Mouse (Mus musculus): ENCODE data around the gene Snx18. TPM values are rescaled to one million over a fixed set of nuclear protein-coding genes. Genes with fewer than 3 reads are reported as not detected.

Gene Snx18
- polyA plus RNA-seq (2016; fragmentation: Nextera tagmentation; extraction: Ambion mirVana), result 29.6 and 31.6 TPM in 2 replicates

- Histone ChIP-seq H3K36me3 (no peaks in the 10 kb centered on the region), H3K9me3 (replicated peaks) (no peaks in the 10 kb centered on the region), H3K4me3 (peak within 1 kb of the TSS; percentile 80), H3K4me1 (replicated peaks) (peaks cover 34% of the 10 kb centered on the region), H3K9ac (peak within 1 kb of the TSS; percentile 91), H3K4me2 (peak within 1 kb of the TSS; percentile 80), H3K27ac (ENCODE audit: poor library complexity, severe bottlenecking) (peak within 1 kb of the TSS; percentile 82), H3K27me3 (replicated peaks) (no peaks in the 10 kb centered on the region)
- peak; percentile 90 for ATAC-seq (ENCODE audit: insufficient number of reproducible peaks, low FRiP score)
- under 1% methylated on average over 107 of the region's 119 CpGs for WGBS
Observed at GRCm38 (mm10) chr13:113617891-113618823, at the start of gene Snx18. Gene Snx18 (minus strand): TSS chr13:113618564.

GRCm38 (mm10) chr13:113663883-113664282 is 45.5 kb upstream of the Snx18 start:
- peak overlapping the region; percentile 59 for H3K4me2 ChIP-seq
- H3K9ac ChIP-seq, result peak overlapping the region; percentile 81
- H3K27me3 ChIP-seq (replicated peaks), result peaks cover 4% of the 10 kb centered on the region; the same call in 1 of the 2 replicates
- ATAC-seq (ENCODE audit: insufficient number of reproducible peaks, low FRiP score), result no peak
- no peaks in the 10 kb centered on the region for H3K9me3 ChIP-seq (replicated peaks)
- peak overlapping the region; percentile 99 for H3K27ac ChIP-seq (ENCODE audit: poor library complexity, severe bottlenecking)
- H3K4me1 ChIP-seq (replicated peaks), result peaks cover 21% of the 10 kb centered on the region
- H3K36me3 ChIP-seq, result no peaks in the 10 kb centered on the region
- H3K4me3 ChIP-seq, result peak overlapping the region; percentile 56
- 63% methylated on average over 7 of the region's 7 CpGs for WGBS

DNA sequence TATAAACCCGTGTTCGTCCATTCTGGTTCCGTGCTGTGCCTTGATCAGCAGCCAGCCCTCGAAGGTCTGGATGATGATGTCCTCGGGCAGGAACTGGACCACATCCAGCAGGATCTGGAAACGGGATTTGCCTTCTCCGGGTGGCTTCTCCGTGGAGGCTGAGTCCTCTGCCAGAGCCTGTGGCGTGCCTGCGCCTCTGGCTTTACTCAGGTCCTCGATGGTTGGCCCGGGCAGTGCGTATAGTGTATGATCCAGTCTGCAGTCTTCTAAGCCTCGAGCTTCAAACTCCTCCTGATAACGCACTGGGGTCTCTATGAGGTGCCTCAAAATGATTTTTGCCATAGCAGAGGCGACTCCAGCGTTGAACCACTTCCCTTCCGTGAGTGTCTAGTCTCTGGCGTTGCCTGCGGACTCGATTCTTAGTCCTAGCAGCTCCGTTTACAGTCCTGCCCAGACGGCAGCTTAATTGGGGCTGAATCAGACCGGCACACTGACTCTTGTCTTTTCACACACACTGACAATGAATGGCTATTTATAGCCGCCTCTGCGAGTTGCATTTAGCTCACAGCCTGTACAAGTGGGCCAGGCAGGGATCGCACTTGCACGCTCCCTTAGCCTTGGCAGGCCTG is 44.9 kb upstream of the Snx18 start, which contains the start of gene Hspb3:
Gene Hspb3, minus strand, starts transcription at position 526 of the 629 bp plus-strand sequence.
- peak within 1 kb of the TSS; percentile 81 for H3K9ac ChIP-seq
- no peaks in the 10 kb centered on the region for H3K9me3 ChIP-seq (replicated peaks)
- no peaks in the 10 kb centered on the region for H3K27me3 ChIP-seq (replicated peaks)
- H3K36me3 ChIP-seq, result no peaks in the 10 kb centered on the region
- peaks cover 21% of the 10 kb centered on the region for H3K4me1 ChIP-seq (replicated peaks)
- peak; percentile 81 for ATAC-seq (ENCODE audit: insufficient number of reproducible peaks, low FRiP score)
- peak within 1 kb of the TSS; percentile 59 for H3K4me2 ChIP-seq
- H3K4me3 ChIP-seq, result peak within 1 kb of the TSS; percentile 56
- 36% methylated on average over 28 of the region's 28 CpGs for WGBS
- H3K27ac ChIP-seq (ENCODE audit: poor library complexity, severe bottlenecking), result peak within 1 kb of the TSS; percentile 99

- peak overlapping the region; percentile 56 for H3K4me3 ChIP-seq
- H3K4me2 ChIP-seq, result peak overlapping the region; percentile 73
- peak; percentile 62 for ATAC-seq (ENCODE audit: insufficient number of reproducible peaks, low FRiP score)
- peaks cover 28% of the 10 kb centered on the region for H3K4me1 ChIP-seq (replicated peaks)
- no peaks in the 10 kb centered on the region for H3K27me3 ChIP-seq (replicated peaks)
- H3K9me3 ChIP-seq (replicated peaks), result no peaks in the 10 kb centered on the region
- peak overlapping the region; percentile 99 for H3K27ac ChIP-seq (ENCODE audit: poor library complexity, severe bottlenecking)
- H3K9ac ChIP-seq, result peak overlapping the region; percentile 81
- WGBS, result 34% methylated on average over 7 of the region's 7 CpGs
- H3K36me3 ChIP-seq, result no peaks in the 10 kb centered on the region
Observed at GRCm38 (mm10) chr13:113661826-113662271, 43.5 kb upstream of the Snx18 start.

DNA sequence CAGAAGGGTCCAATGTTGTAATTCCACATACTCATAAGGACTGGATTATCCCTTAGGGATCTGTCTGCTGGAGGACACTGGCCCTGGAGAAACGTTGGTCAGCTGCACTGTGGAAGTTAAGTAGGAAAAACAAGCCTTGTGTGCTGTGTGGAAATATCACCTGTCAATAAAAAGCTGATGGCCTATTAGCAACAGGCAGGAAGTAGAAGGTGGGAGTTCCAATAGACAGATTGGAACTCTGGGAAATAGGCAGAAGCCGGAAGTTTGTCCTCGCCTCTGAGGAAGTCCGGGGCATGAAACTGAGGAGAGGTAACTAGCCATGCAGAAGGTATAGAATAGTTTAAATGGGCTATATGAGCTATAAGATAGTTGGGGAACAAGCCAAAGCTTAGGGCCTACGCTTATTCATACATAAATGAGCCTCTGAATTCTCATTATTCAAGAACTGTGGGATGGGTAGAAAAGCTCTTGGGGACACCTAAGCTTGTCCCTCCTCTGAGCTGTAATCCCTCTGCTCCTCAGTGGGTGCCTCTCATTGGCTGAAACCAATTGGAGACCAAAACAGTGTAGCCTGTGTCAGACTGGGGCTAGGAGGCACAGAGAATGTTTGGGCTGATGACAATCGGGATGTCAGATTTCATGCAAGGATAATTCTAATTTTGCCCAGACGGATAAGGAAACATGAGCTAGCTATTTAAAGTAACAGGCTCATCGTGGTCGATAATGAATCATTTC is 42.4 kb upstream of the Snx18 start:
- H3K9me3 ChIP-seq (replicated peaks), result 0 out of 2 replicates have a peak, but pooled peaks cover 2% of the 10 kb centered on the region
- H3K36me3 ChIP-seq, result 0 out of 2 replicates have a peak, but pooled peaks cover 1% of the 10 kb centered on the region
- peak overlapping the region; percentile 73 for H3K4me2 ChIP-seq
- H3K4me3 ChIP-seq, result peak overlapping the region; percentile 43
- peak overlapping the region; percentile 83 for H3K27ac ChIP-seq (ENCODE audit: poor library complexity, severe bottlenecking)
- peaks cover 31% of the 10 kb centered on the region for H3K4me1 ChIP-seq (replicated peaks)
- H3K9ac ChIP-seq, result peak overlapping the region; percentile 58; the same call in 1 of the 2 replicates
- H3K27me3 ChIP-seq (replicated peaks), result no peaks in the 10 kb centered on the region
- 59% methylated on average over 9 of the region's 9 CpGs for whole genome bisulfite sequencing
- ATAC-seq (ENCODE audit: insufficient number of reproducible peaks, low FRiP score), result no peak

GRCm38 (mm10) chr13:113657204-113657603 is 38.8 kb upstream of the Snx18 start:
- H3K27me3 ChIP-seq (replicated peaks), result no peaks in the 10 kb centered on the region
- 40% methylated on average over 7 of the region's 7 CpGs for WGBS
- ATAC-seq (ENCODE audit: insufficient number of reproducible peaks, low FRiP score), result no peak
- 0 out of 2 replicates have a peak overlapping the region, but pooled peaks have one; percentile 24 for H3K9ac ChIP-seq
- peak overlapping the region; percentile 58 for H3K4me2 ChIP-seq
- H3K36me3 ChIP-seq, result peaks cover 9% of the 10 kb centered on the region
- peak overlapping the region; percentile 84 for H3K27ac ChIP-seq (ENCODE audit: poor library complexity, severe bottlenecking)
- H3K9me3 ChIP-seq (replicated peaks), result 0 out of 2 replicates have a peak, but pooled peaks cover 3% of the 10 kb centered on the region
- H3K4me3 ChIP-seq, result peak overlapping the region; percentile 16
- peaks cover 24% of the 10 kb centered on the region for H3K4me1 ChIP-seq (replicated peaks)

- ATAC-seq (ENCODE audit: insufficient number of reproducible peaks, low FRiP score), result no peak
- 63% methylated on average over 4 of the region's 4 CpGs for WGBS
- Histone ChIP-seq H3K36me3 (peaks cover 9% of the 10 kb centered on the region), H3K4me2 (peak overlapping the region; percentile 58), H3K9me3 (replicated peaks) (0 out of 2 replicates have a peak, but pooled peaks cover 3% of the 10 kb centered on the region), H3K4me3 (no peak overlapping the region), H3K27me3 (replicated peaks) (no peaks in the 10 kb centered on the region), H3K4me1 (replicated peaks) (peaks cover 24% of the 10 kb centered on the region), H3K27ac (ENCODE audit: poor library complexity, severe bottlenecking) (peak overlapping the region; percentile 84), H3K9ac (no peak overlapping the region; the same call in 1 of the 2 replicates)
Observed at GRCm38 (mm10) chr13:113656639-113657038, 38.3 kb upstream of the Snx18 start.

DNA sequence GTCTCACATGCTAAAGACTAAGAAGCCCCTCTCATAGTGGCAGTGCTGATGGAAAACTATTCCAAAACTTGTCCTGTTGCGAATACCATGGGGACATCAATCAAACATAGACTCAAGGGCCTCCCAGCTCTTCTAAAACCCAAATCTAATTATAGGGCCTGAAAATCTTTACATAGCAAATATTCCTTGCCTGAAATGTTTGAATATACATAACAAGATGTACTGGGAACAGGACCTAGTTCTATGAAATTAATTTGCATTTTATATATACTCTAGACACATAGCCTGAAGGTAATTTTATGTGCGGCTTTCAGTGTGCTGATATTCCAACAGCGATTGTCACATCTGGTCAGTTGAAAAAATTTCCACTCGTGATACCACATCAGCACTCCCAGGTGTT is 37.1 kb upstream of the Snx18 start:
- H3K9ac ChIP-seq, result no peak overlapping the region
- H3K27ac ChIP-seq (ENCODE audit: poor library complexity, severe bottlenecking), result no peak overlapping the region
- peaks cover 9% of the 10 kb centered on the region for H3K36me3 ChIP-seq
- ATAC-seq (ENCODE audit: insufficient number of reproducible peaks, low FRiP score), result no peak
- H3K4me2 ChIP-seq, result no peak overlapping the region
- peaks cover 24% of the 10 kb centered on the region for H3K4me1 ChIP-seq (replicated peaks)
- 92% methylated on average over 4 of the region's 4 CpGs for WGBS
- 0 out of 2 replicates have a peak, but pooled peaks cover 3% of the 10 kb centered on the region for H3K9me3 ChIP-seq (replicated peaks)
- no peak overlapping the region for H3K4me3 ChIP-seq
- H3K27me3 ChIP-seq (replicated peaks), result no peaks in the 10 kb centered on the region

GRCm38 (mm10) chr13:113640944-113641597 is 22.7 kb upstream of the Snx18 start:
- Histone ChIP-seq H3K4me3 (no peak overlapping the region), H3K36me3 (no peaks in the 10 kb centered on the region), H3K27me3 (replicated peaks) (no peaks in the 10 kb centered on the region), H3K4me1 (replicated peaks) (no peaks in the 10 kb centered on the region), H3K9me3 (replicated peaks) (no peaks in the 10 kb centered on the region), H3K9ac (no peak overlapping the region), H3K27ac (ENCODE audit: poor library complexity, severe bottlenecking) (no peak overlapping the region), H3K4me2 (no peak overlapping the region)
- ATAC-seq (ENCODE audit: insufficient number of reproducible peaks, low FRiP score), result no peak
- WGBS, result 83% methylated on average over 11 of the region's 11 CpGs

DNA sequence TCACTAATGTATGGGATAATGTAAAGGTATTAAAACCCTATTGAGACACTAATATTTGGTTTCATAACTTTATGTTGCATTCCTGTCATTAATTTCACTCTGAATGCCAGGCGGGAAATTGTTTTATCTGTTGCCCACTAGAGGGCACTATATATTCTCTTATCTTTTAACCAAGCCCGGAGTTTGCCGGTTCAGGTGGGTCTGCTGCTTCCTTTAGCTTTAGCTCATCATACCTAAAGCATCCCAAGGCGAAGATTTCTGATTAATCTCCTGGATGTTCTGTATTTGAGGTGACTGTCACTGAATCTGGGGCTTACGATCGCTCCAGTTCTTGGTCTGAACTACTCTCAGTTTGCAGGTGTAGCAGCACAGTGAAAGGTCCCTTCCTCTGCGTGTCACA is 20.6 kb upstream of the Snx18 start:
- peaks cover 10% of the 10 kb centered on the region for H3K4me1 ChIP-seq (replicated peaks)
- no peak overlapping the region for H3K4me2 ChIP-seq
- 27% methylated on average over 7 of the region's 7 CpGs for WGBS
- no peak overlapping the region for H3K4me3 ChIP-seq
- H3K9ac ChIP-seq, result no peak overlapping the region
- no peaks in the 10 kb centered on the region for H3K27me3 ChIP-seq (replicated peaks)
- no peak overlapping the region for H3K27ac ChIP-seq (ENCODE audit: poor library complexity, severe bottlenecking)
- ATAC-seq (ENCODE audit: insufficient number of reproducible peaks, low FRiP score), result no peak
- H3K9me3 ChIP-seq (replicated peaks), result no peaks in the 10 kb centered on the region
- H3K36me3 ChIP-seq, result no peaks in the 10 kb centered on the region
